Mouse (Mus musculus) MEL (cell line): Measurements from ENCODE around the gene Uchl3. TPM values are rescaled to one million over a fixed set of nuclear protein-coding genes. Genes with fewer than 3 reads are reported as not detected.

Experiments used
- DNase-seq: peaks from one replicate; pipeline ENCODE4 v3.0.0; 2011; ENCODE audit warnings: low read depth, low spot score
- H3K27ac ChIP-seq: 2 replicates; pipeline ENCODE4 v1.5.1; 2012; ENCODE audit warnings: low read depth, mild to moderate bottlenecking, control low read depth, low read length, moderate library complexity; ENCODE audit not compliant: control insufficient read depth
- H3K27me3 ChIP-seq, 2 experiments: fragments of 150-350 bp in 1 of 2; sonication (generic) in 1 of 2; 2 replicates each; pipeline ENCODE4 v1.6.1; 2012; ENCODE audit warnings: low read length in 2 of 2, mild to moderate bottlenecking in 2 of 2, improper control_type of control experiment in 1 of 2, moderate library complexity in 1 of 2; ENCODE audit not compliant: insufficient read depth in 2 of 2, control insufficient read depth in 1 of 2
- H3K36me3 ChIP-seq, 2 experiments: 2 replicates each; pipeline ENCODE4 v1.6.1; 2012 to 2014; ENCODE audit warnings: low read length in 2 of 2, improper control_type of control experiment in 1 of 2, inconsistent platforms in 1 of 2, mild to moderate bottlenecking in 1 of 2; ENCODE audit not compliant: insufficient read depth in 2 of 2, control insufficient read depth in 1 of 2
- H3K4me1 ChIP-seq, 2 experiments: fragments of 150-350 bp in 1 of 2; sonication (generic) in 1 of 2; 2 replicates each; pipeline ENCODE4 v1.6.1; 2012; ENCODE audit warnings: low read length in 2 of 2, improper control_type of control experiment in 1 of 2, mild to moderate bottlenecking in 1 of 2; ENCODE audit not compliant: insufficient read depth in 2 of 2, control insufficient read depth in 1 of 2
- H3K4me3 ChIP-seq, 2 experiments: fragments of 150-350 bp in 1 of 2; sonication (generic) in 1 of 2; 2 replicates each; pipeline ENCODE4 v1.5.1; 2012; ENCODE audit warnings: low read depth in 2 of 2, low read length in 2 of 2, mild to moderate bottlenecking in 2 of 2, moderate library complexity in 2 of 2, control low read depth in 1 of 2, improper control_type of control experiment in 1 of 2; ENCODE audit not compliant: control insufficient read depth in 1 of 2, insufficient read depth in 1 of 2
- H3K79me2 ChIP-seq: 2 replicates; pipeline ENCODE4 v1.6.1; 2012; ENCODE audit warnings: mild to moderate bottlenecking, low read length, moderate library complexity; ENCODE audit not compliant: control insufficient read depth, poor library complexity, insufficient read depth
- H3K9ac ChIP-seq: 2 replicates; pipeline ENCODE4 v1.6.1; 2012; ENCODE audit warnings: low read depth, mild to moderate bottlenecking, control low read depth, low read length, moderate library complexity; ENCODE audit not compliant: control insufficient read depth, poor library complexity, severe bottlenecking
- H3K9me3 ChIP-seq: fragments of 150-350 bp; sonication (generic); replicated peaks from 2 replicates; pipeline ENCODE4 v1.6.1; 2012; ENCODE audit warnings: mild to moderate bottlenecking, low read length, improper control_type of control experiment, moderate library complexity; ENCODE audit not compliant: insufficient read depth
- BHLHE40 ChIP-seq: IDR thresholded peaks from 2 replicates; pipeline ENCODE4 v1.6.1; 2012; ENCODE audit warnings: low read depth, mild to moderate bottlenecking, inconsistent platforms, low read length, improper control_type of control experiment, borderline replicate concordance
- CHD1 ChIP-seq: IDR thresholded peaks from 2 replicates; pipeline ENCODE4 v1.6.1; 2012; ENCODE audit warnings: low read depth, mild to moderate bottlenecking, inconsistent platforms, low read length, improper control_type of control experiment
- CHD2 ChIP-seq: IDR thresholded peaks from 2 replicates; pipeline ENCODE4 v1.6.1; 2011; ENCODE audit warnings: low read length, improper control_type of control experiment
- CTCF ChIP-seq, 3 experiments: IDR thresholded peaks in 2 of 3; conservative IDR thresholded peaks in 1 of 3; 2 replicates each; pipeline ENCODE4 v1.5.1; 2011 to 2012; ENCODE audit warnings: low read length in 3 of 3, low read depth in 2 of 3, mild to moderate bottlenecking in 2 of 3, improper control_type of control experiment in 1 of 3, inconsistent platforms in 1 of 3, mixed read lengths in 1 of 3, moderate library complexity in 1 of 3; ENCODE audit not compliant: control insufficient read depth in 1 of 3, insufficient read depth in 1 of 3, poor library complexity in 1 of 3, severe bottlenecking in 1 of 3
- E2F4 ChIP-seq: IDR thresholded peaks from 2 replicates; pipeline ENCODE4 v1.6.1; 2011; ENCODE audit warnings: low read depth, low read length, improper control_type of control experiment, borderline replicate concordance
- ELF1 ChIP-seq: IDR thresholded peaks from 2 replicates; pipeline ENCODE4 v1.6.1; 2014; ENCODE audit warnings: low read depth, mild to moderate bottlenecking, inconsistent platforms, low read length, improper control_type of control experiment, moderate library complexity
- GATA1 ChIP-seq: IDR thresholded peaks from 2 replicates; pipeline ENCODE4 v1.6.1; 2011; ENCODE audit warnings: low read depth, low read length, improper control_type of control experiment
- HCFC1 ChIP-seq: IDR thresholded peaks from 2 replicates; pipeline ENCODE4 v1.6.1; 2012; ENCODE audit warnings: low read depth, mild to moderate bottlenecking, inconsistent platforms, low read length, improper control_type of control experiment, moderate library complexity
- JUND ChIP-seq: IDR thresholded peaks from 2 replicates; pipeline ENCODE4 v1.6.1; 2011; ENCODE audit warnings: low read depth, mild to moderate bottlenecking, improper control_type of control experiment, low read length
- KAT2A ChIP-seq: conservative IDR thresholded peaks from 2 replicates; pipeline ENCODE4 v1.6.1; 2012; ENCODE audit warnings: low read depth, low read length, improper control_type of control experiment, inconsistent platforms
- MAX ChIP-seq: IDR thresholded peaks from 2 replicates; pipeline ENCODE4 v1.6.1; 2011; ENCODE audit warnings: low read length, improper control_type of control experiment
- MEF2A ChIP-seq: IDR thresholded peaks from 2 replicates; pipeline ENCODE4 v1.6.1; 2014; ENCODE audit warnings: low read depth, mild to moderate bottlenecking, inconsistent platforms, low read length, improper control_type of control experiment; ENCODE audit not compliant: poor library complexity, insufficient replicate concordance, severe bottlenecking; ENCODE audit errors: extremely low read depth
- MXI1 ChIP-seq: IDR thresholded peaks from 2 replicates; pipeline ENCODE4 v1.6.1; 2011; ENCODE audit warnings: mild to moderate bottlenecking, low read depth, low read length, improper control_type of control experiment
- MYC ChIP-seq: IDR thresholded peaks from 2 replicates; pipeline ENCODE4 v1.6.1; 2011; ENCODE audit warnings: low read depth, mild to moderate bottlenecking, low read length, improper control_type of control experiment, moderate library complexity
- NELFE ChIP-seq: IDR thresholded peaks from 2 replicates; pipeline ENCODE4 v1.6.1; 2011; ENCODE audit warnings: low read depth, low read length, improper control_type of control experiment
- NRF1 ChIP-seq: IDR thresholded peaks from 2 replicates; pipeline ENCODE4 v1.6.1; 2014; ENCODE audit warnings: low read depth, mild to moderate bottlenecking, inconsistent platforms, low read length, improper control_type of control experiment, moderate library complexity; ENCODE audit not compliant: poor library complexity, insufficient read depth, severe bottlenecking
- POLR2A ChIP-seq, 2 experiments: IDR thresholded peaks; 2 replicates each; pipeline ENCODE4 v1.6.1; 2011 to 2012; ENCODE audit warnings: low read length in 2 of 2, mild to moderate bottlenecking in 2 of 2, control low read depth in 1 of 2, improper control_type of control experiment in 1 of 2, low read depth in 1 of 2, moderate library complexity in 1 of 2; ENCODE audit not compliant: control insufficient read depth in 1 of 2, insufficient read depth in 1 of 2, poor library complexity in 1 of 2
- POLR2AphosphoS2 ChIP-seq: IDR thresholded peaks from 2 replicates; pipeline ENCODE4 v1.6.1; 2011; ENCODE audit warnings: low read length, improper control_type of control experiment
- RAD21 ChIP-seq: IDR thresholded peaks from 2 replicates; pipeline ENCODE4 v1.6.1; 2011; ENCODE audit warnings: mild to moderate bottlenecking, low read depth, low read length, improper control_type of control experiment
- RCOR1 ChIP-seq: IDR thresholded peaks from 2 replicates; pipeline ENCODE4 v1.6.1; 2012; ENCODE audit warnings: low read depth, mild to moderate bottlenecking, inconsistent platforms, low read length, improper control_type of control experiment
- SIN3A ChIP-seq: IDR thresholded peaks from 2 replicates; pipeline ENCODE4 v1.6.1; 2012; ENCODE audit warnings: low read length, improper control_type of control experiment, inconsistent platforms
- TAL1 ChIP-seq: IDR thresholded peaks from 2 replicates; pipeline ENCODE4 v1.6.1; 2012; ENCODE audit warnings: mild to moderate bottlenecking, inconsistent platforms, low read length, moderate library complexity, mixed read lengths
- TBP ChIP-seq: IDR thresholded peaks from 2 replicates; pipeline ENCODE4 v1.8.0; 2011; ENCODE audit warnings: low read depth, low read length, improper control_type of control experiment
- TCF12 ChIP-seq: IDR thresholded peaks from 2 replicates; pipeline ENCODE4 v1.6.1; 2014; ENCODE audit warnings: low read depth, mild to moderate bottlenecking, inconsistent platforms, low read length, improper control_type of control experiment, moderate library complexity
- ZC3H11A ChIP-seq: IDR thresholded peaks from 2 replicates; pipeline ENCODE4 v1.6.1; 2012; ENCODE audit warnings: low read depth, mild to moderate bottlenecking, inconsistent platforms, low read length, improper control_type of control experiment
- ZKSCAN1 ChIP-seq: IDR thresholded peaks from 2 replicates; pipeline ENCODE4 v1.6.1; 2012; ENCODE audit warnings: low read depth, mild to moderate bottlenecking, inconsistent platforms, low read length, improper control_type of control experiment, moderate library complexity
- ZNF384 ChIP-seq: IDR thresholded peaks from 2 replicates; pipeline ENCODE4 v1.6.1; 2012; ENCODE audit warnings: low read depth, mild to moderate bottlenecking, inconsistent platforms, low read length, improper control_type of control experiment
- polyA plus RNA-seq, 2 experiments: library from polyadenylated mRNA; stranded (reverse) in 1 of 2; unstranded in 1 of 2; fragments of >175 nt in 1 of 2; fragments of >200 nt in 1 of 2; gene quantifications; 2 replicates each; pipeline versions ENCODE4 v1.2.1 to v1.2.4; 2012; ENCODE audit warnings: low replicate concordance in 2 of 2, low read depth in 1 of 2; ENCODE audit not compliant: insufficient read length in 2 of 2, insufficient read depth in 1 of 2, missing spikeins in 1 of 2
- total RNA-seq: library from RNA; depleted of rRNA; stranded (reverse); fragments of 300-350 nt; gene quantifications from 2 replicates; pipeline ENCODE4 v1.2.3, GENCODE M21; 2012; rRNA removed

Uchl3 gene
- 59.1 and 63.4 TPM in 2 replicates for total RNA-seq
- 10 to 100 TPM in 1 of 2 experiments, not detected in 1; 57.8 TPM for polyA plus RNA-seq

- peaks cover 0 to 18% of the 10 kb centered on the region in 2 experiments; a peak in 2 of 4 replicates for H3K36me3 ChIP-seq
- H3K27ac ChIP-seq = peak within 1 kb of the TSS; percentile 82
- H3K9ac ChIP-seq = peak within 1 kb of the TSS; percentile 88
- no peaks in the 10 kb centered on the region for H3K9me3 ChIP-seq
- peak; percentile 41 for TF ChIP-seq SIN3A
- TF ChIP-seq POLR2A (IDR thresholded peaks at IDR 0.05; ENCODE audit: control insufficient read depth in 1 of 2, insufficient read depth in 1 of 2, low read depth in 1 of 2, low read length in 2 of 2, poor library complexity in 1 of 2) = peak; percentile 53 to 58; a peak in 3 of 4 replicates
- peak; percentile 99 for TF ChIP-seq CHD1
- peak; percentile 80; the same call in 1 of the 2 replicates for TF ChIP-seq MYC
- peak; percentile 83 for TF ChIP-seq NRF1
- no peak for TF ChIP-seq RCOR1
- TF ChIP-seq ZKSCAN1 = no peak
- no peak for TF ChIP-seq ZNF384
- TF ChIP-seq TBP = peak; percentile 62; the same call in 1 of the 2 replicates
- peak; percentile 50; the same call in 1 of the 2 replicates for TF ChIP-seq ELF1
- TF ChIP-seq RAD21 = no peak; the same call in 1 of the 2 replicates
- peak; percentile 59 for TF ChIP-seq NELFE
- TF ChIP-seq CTCF (IDR thresholded peaks at IDR 0.05 in 2 of 3, conservative IDR thresholded peaks at IDR 0.05 in 1 of 3; ENCODE audit: control insufficient read depth in 1 of 3, insufficient read depth in 1 of 3, low read depth in 2 of 3, low read length in 3 of 3, poor library complexity in 1 of 3, severe bottlenecking in 1 of 3) = peak; percentile 79 to 87 (median 84)
- no peak for TF ChIP-seq JUND
- peak; percentile 75 for TF ChIP-seq HCFC1
- TF ChIP-seq BHLHE40 = no peak
- TF ChIP-seq MAX = peak; percentile 76
- no peak for TF ChIP-seq E2F4
- DNase-seq = peak; percentile 92
- peaks cover 13% of the 10 kb centered on the region for H3K79me2 ChIP-seq
- peaks cover 7 to 11% of the 10 kb centered on the region in 2 experiments; a peak in 3 of 4 replicates for H3K4me1 ChIP-seq
- H3K27me3 ChIP-seq = no peaks in the 10 kb centered on the region; a peak in 1 of 4 replicates
- H3K4me3 ChIP-seq = peak within 1 kb of the TSS; percentile 80 to 87
These were observed at the start of gene Uchl3 for GRCm38 (mm10) chr14:101653581-101654525. TSS of gene Uchl3 (plus strand) at chr14:101653967.

GRCm38 (mm10) chr14:101605843-101606242 lies 47.9 kb upstream of the Uchl3 start:
- no peaks in the 10 kb centered on the region for H3K79me2 ChIP-seq
- no peak overlapping the region for H3K9ac ChIP-seq
- TF ChIP-seq KAT2A (no peak), RCOR1 (no peak), NELFE (no peak), MEF2A (no peak), RAD21 (no peak), TBP (no peak), POLR2A (IDR thresholded peaks at IDR 0.05; ENCODE audit: control insufficient read depth in 1 of 2, insufficient read depth in 1 of 2, low read depth in 1 of 2, low read length in 2 of 2, poor library complexity in 1 of 2) (no peak), TCF12 (no peak), TAL1 (no peak), MXI1 (no peak), GATA1 (no peak), CHD1 (no peak), POLR2AphosphoS2 (no peak), CHD2 (no peak), ZC3H11A (no peak)
- no peaks in the 10 kb centered on the region for H3K36me3 ChIP-seq
- H3K27ac ChIP-seq = no peak overlapping the region
- DNase-seq = no peak
- H3K27me3 ChIP-seq = no peaks in the 10 kb centered on the region
- H3K4me1 ChIP-seq = no peaks in the 10 kb centered on the region
- no peaks in the 10 kb centered on the region for H3K9me3 ChIP-seq
- H3K4me3 ChIP-seq = no peak overlapping the region
